Mouse (Mus musculus) myocyte (in vitro differentiated cells): Measurements from ENCODE around the gene Filip1. TPM values are rescaled to one million over a fixed set of nuclear protein-coding genes. Genes with fewer than 3 reads are reported as not detected.

Source experiments
- H3K27me3 ChIP-seq: one replicate; pipeline ENCODE4 v1.6.1; 2011; ENCODE audit not compliant: control insufficient read depth, insufficient read depth, insufficient read length
- H3K36me3 ChIP-seq: one replicate; pipeline ENCODE4 v1.6.1; 2011; ENCODE audit not compliant: control insufficient read depth, insufficient read depth
- H3K4me2 ChIP-seq: one replicate; pipeline ENCODE4 v1.6.1; 2011; ENCODE audit warnings: low read depth, control low read depth
- H3K4me3 ChIP-seq: one replicate; pipeline ENCODE4 v1.5.1; 2011; ENCODE audit warnings: mild to moderate bottlenecking, control low read depth, moderate library complexity
- H3K79me2 ChIP-seq: one replicate; pipeline ENCODE4 v1.6.1; 2011; ENCODE audit not compliant: control insufficient read depth, insufficient read depth
- H3ac ChIP-seq: one replicate; pipeline ENCODE4 v1.6.1; 2011; ENCODE audit not compliant: control insufficient read depth, insufficient read length
- CEBPB ChIP-seq: IDR thresholded peaks from 2 replicates; pipeline ENCODE4 v1.6.1; 2011; ENCODE audit warnings: mild to moderate bottlenecking, moderate library complexity; ENCODE audit not compliant: poor library complexity, insufficient read depth, severe bottlenecking
- E2F4 ChIP-seq: IDR thresholded peaks from one replicate; pipeline ENCODE4 v1.6.1; 2011; ENCODE audit warnings: mild to moderate bottlenecking, control low read depth, moderate library complexity; ENCODE audit not compliant: insufficient read depth
- MAX ChIP-seq: IDR thresholded peaks from one replicate; pipeline ENCODE4 v1.6.1; 2011; ENCODE audit warnings: low read depth, mild to moderate bottlenecking, control low read depth
- MYOD1 ChIP-seq, 3 experiments: IDR thresholded peaks; one replicate each; pipeline ENCODE4 v1.6.1; 2011; ENCODE audit warnings: control low read depth in 2 of 3, low read depth in 2 of 3, mild to moderate bottlenecking in 2 of 3, moderate library complexity in 1 of 3; ENCODE audit not compliant: insufficient read length in 2 of 3, control insufficient read depth in 1 of 3
- MYOG ChIP-seq, 3 experiments: IDR thresholded peaks; one replicate each; pipeline ENCODE4 v1.6.1; 2011; ENCODE audit warnings: control low read depth in 2 of 3, low read depth in 2 of 3, mild to moderate bottlenecking in 2 of 3; ENCODE audit not compliant: insufficient read length in 2 of 3, control insufficient read depth in 1 of 3, insufficient read depth in 1 of 3
- POLR2A ChIP-seq: IDR thresholded peaks from one replicate; pipeline ENCODE4 v1.6.1; 2011; ENCODE audit warnings: low read depth, mild to moderate bottlenecking, control low read depth, moderate library complexity; ENCODE audit not compliant: insufficient read length
- POLR2AphosphoS2 ChIP-seq: IDR thresholded peaks from one replicate; pipeline ENCODE4 v1.6.1; 2011; ENCODE audit warnings: low read depth, control low read depth; ENCODE audit not compliant: insufficient read length
- REST ChIP-seq: IDR thresholded peaks from one replicate; pipeline ENCODE4 v1.6.1; 2011; ENCODE audit warnings: mild to moderate bottlenecking, control low read depth, moderate library complexity; ENCODE audit not compliant: insufficient read depth, insufficient read length
- SRF ChIP-seq: IDR thresholded peaks from one replicate; pipeline ENCODE4 v1.6.1; 2011; ENCODE audit warnings: low read depth; ENCODE audit not compliant: control insufficient read depth, insufficient read length
- TCF12 ChIP-seq: IDR thresholded peaks from one replicate; pipeline ENCODE4 v1.6.1; 2011; ENCODE audit warnings: mild to moderate bottlenecking, control low read depth; ENCODE audit not compliant: poor library complexity, insufficient read depth, severe bottlenecking
- TCF3 ChIP-seq: IDR thresholded peaks from one replicate; pipeline ENCODE4 v1.6.1; 2011; ENCODE audit warnings: low read depth, control low read depth; ENCODE audit not compliant: insufficient read length
- USF1 ChIP-seq: IDR thresholded peaks from one replicate; pipeline ENCODE4 v1.6.1; 2011; ENCODE audit warnings: low read depth, mild to moderate bottlenecking, control low read depth, moderate library complexity
- polyA plus RNA-seq: library from polyadenylated mRNA; unstranded; fragments of >200 nt; fragmentation: generic; extraction: Trizol; gene quantifications from one replicate; pipeline ENCODE4 v1.2.1, GENCODE M21; 2012; ENCODE audit warnings: missing spikeins

Gene Filip1
- polyA plus RNA-seq, 1 experiment, result 7.0 TPM

DNA sequence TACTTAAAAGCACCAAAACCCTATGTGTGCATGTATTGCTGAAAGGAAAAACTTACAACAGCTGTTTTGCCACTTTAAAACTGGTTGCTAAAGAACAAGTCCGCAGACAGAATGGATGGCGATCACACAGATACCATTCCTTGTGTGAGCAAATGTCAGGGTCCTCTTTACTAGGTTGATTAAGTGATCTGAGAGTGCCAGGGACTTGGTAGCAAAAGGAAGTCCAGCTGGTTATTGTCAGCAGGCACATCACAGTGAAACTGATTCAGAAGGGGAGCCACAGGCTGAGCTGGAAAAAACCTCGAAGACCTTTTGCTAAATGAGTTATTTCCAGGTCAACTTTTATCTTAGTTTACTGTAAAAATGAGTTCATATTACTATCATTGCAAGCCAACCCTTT, 89.4 kb downstream of the Filip1 start:
- no peak overlapping the region for H3ac ChIP-seq
- H3K36me3 ChIP-seq, result no peaks in the 10 kb centered on the region
- no peaks in the 10 kb centered on the region for H3K27me3 ChIP-seq
- H3K4me3 ChIP-seq, result no peak overlapping the region
- H3K79me2 ChIP-seq, result no peaks in the 10 kb centered on the region
- no peak overlapping the region for H3K4me2 ChIP-seq
- TF ChIP-seq TCF3 (no peak), TCF12 (no peak), CEBPB (no peak), POLR2A (no peak)

DNA sequence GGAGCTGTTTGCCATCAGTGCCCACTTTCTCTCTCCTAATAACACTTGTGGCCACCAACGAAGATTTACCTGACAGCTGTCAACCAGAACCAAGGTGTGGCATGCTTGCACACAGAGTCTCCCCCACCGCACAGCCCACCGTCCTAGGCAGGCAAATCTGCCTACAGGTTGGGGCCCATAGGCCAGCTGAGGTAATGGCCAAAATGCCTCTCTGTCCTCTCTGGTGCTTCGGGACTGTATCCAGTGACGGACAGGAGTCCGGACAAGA, 90.2 kb downstream of the Filip1 start:
- TF ChIP-seq MYOD1 (IDR thresholded peaks at IDR 0.05; ENCODE audit: control insufficient read depth in 1 of 3, insufficient read length in 2 of 3, low read depth in 2 of 3), result peak in 1 of 3 experiments; percentile 16
- TF ChIP-seq CEBPB, result no peak
- Histone ChIP-seq H3ac (no peak overlapping the region), H3K4me2 (no peak overlapping the region)

DNA sequence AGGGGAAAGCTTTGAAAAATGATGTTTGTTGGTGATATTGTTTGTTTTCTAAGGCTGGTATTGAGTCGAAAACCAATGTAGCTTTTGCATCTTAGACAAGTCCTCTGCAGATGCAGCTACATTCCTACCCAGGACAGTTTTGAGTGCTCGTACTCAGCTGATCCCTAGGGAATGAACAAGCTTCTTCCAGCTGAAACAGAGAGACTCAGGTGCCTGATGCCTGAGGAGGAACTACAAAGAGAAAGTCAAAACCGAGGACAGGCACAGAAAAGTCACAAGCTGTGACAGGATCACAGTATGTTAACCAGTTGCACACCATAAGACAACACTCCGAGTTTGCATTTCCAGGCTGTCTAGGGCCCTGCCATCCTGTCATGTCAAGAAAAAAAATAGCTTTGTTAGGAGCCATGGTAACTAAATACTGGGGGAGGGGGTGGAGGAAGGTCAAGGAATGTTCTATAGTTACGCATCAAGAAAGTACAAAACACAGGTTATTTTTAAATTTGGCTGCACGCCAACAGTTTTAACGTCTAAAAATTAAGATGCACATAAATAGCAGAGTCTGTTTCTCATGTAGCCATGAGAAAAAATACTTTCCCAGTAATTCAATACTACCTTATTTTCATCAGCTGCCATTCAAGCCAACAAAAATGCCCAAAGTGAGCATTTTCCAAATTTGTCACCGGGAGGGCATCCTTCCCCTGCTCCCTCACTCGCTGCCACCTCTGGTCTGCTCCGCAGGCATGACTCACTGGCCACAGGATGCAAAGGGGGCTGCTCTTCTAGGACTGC, 90.8 kb downstream of the Filip1 start:
- Histone ChIP-seq H3K4me2 (no peak overlapping the region), H3K36me3 (no peaks in the 10 kb centered on the region), H3K79me2 (no peaks in the 10 kb centered on the region), H3K27me3 (no peaks in the 10 kb centered on the region), H3K4me3 (no peak overlapping the region), H3ac (no peak overlapping the region)
- TF ChIP-seq TCF3 (no peak), CEBPB (no peak), SRF (no peak), REST (no peak), TCF12 (no peak), POLR2A (no peak), MYOD1 (IDR thresholded peaks at IDR 0.05; ENCODE audit: control insufficient read depth in 1 of 3, insufficient read length in 2 of 3, low read depth in 2 of 3) (no peak), POLR2AphosphoS2 (no peak), MYOG (IDR thresholded peaks at IDR 0.05; ENCODE audit: control insufficient read depth in 1 of 3, insufficient read depth in 1 of 3, insufficient read length in 2 of 3, low read depth in 2 of 3) (no peak), E2F4 (no peak), MAX (no peak), USF1 (no peak)

More for the DNA sequence above, 90.2 kb downstream of the Filip1 start:
- no peaks in the 10 kb centered on the region for H3K36me3 ChIP-seq
- H3K27me3 ChIP-seq, result no peaks in the 10 kb centered on the region
- H3K4me3 ChIP-seq, result no peak overlapping the region
- H3K79me2 ChIP-seq, result no peaks in the 10 kb centered on the region

DNA sequence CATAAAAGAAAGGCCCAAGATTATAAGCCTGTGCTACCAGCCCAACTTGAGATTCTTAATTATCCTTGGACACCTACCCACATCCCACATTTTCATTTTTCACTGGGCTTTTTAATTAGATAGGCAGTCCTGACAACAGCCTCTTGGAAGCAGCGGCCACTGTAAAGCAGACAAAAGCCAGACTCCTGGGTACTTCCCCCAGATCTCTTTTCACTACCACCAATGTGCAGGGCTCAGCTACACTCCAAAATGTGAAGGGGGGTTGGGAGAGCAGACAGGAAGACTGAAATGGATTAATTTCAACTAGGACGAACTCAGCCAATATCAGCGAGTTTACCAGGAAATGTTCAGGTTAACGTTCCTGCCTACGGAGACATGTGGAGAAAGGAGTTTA, 92.1 kb downstream of the Filip1 start:
- Histone ChIP-seq H3K27me3 (no peaks in the 10 kb centered on the region), H3K4me3 (no peak overlapping the region), H3K4me2 (no peak overlapping the region), H3K79me2 (no peaks in the 10 kb centered on the region), H3ac (no peak overlapping the region), H3K36me3 (no peaks in the 10 kb centered on the region)
- TF ChIP-seq POLR2A, result no peak
- no peak for TF ChIP-seq TCF12
- TF ChIP-seq MAX, result no peak
- TF ChIP-seq USF1, result no peak
- no peak for TF ChIP-seq CEBPB
- no peak for TF ChIP-seq TCF3
- no peak for TF ChIP-seq POLR2AphosphoS2
- no peak for TF ChIP-seq REST
- TF ChIP-seq MYOD1 (IDR thresholded peaks at IDR 0.05; ENCODE audit: control insufficient read depth in 1 of 3, insufficient read length in 2 of 3, low read depth in 2 of 3), result no peak

DNA sequence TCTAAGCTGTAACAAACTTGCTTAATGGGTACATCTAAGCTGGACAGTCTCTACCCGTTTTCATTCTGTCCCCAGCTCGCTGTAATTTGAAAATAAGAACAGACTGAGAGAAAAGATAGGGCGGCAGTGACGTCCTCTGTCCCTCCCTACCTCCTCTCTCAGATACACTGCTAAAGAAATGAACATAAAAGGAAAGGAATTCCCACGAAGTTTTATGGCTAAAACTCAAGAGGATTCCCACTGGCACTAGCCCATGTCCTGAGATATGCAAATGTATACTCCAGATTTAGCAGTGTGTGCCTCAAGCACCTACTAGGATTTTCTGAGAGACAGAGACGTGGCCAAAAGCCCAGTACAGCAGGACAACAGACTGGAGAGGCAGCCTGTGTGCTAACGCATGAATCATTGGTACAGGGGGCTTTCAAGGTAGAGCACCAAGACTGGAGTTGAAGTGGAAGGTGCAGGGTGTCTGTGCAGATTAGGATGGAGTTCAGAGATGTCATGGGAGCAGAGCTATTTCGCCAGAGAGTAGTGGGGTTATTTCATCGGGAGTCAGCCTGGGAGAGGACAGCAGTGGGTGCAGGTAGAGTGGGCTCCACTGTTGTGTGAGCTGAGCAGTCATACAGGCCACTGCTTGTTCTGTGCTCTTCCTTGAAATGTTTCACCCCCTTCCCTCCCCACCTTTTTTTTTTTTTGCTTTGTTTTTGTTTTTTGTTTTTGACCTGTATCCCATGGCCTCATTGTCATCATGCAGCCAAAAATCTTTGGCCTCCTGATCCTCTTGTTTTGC, 92.7 kb downstream of the Filip1 start:
- no peaks in the 10 kb centered on the region for H3K79me2 ChIP-seq
- TF ChIP-seq MAX (no peak), TCF3 (no peak), USF1 (no peak), E2F4 (no peak), SRF (no peak), MYOG (IDR thresholded peaks at IDR 0.05; ENCODE audit: control insufficient read depth in 1 of 3, insufficient read depth in 1 of 3, insufficient read length in 2 of 3, low read depth in 2 of 3) (no peak), POLR2AphosphoS2 (no peak), CEBPB (no peak), MYOD1 (IDR thresholded peaks at IDR 0.05; ENCODE audit: control insufficient read depth in 1 of 3, insufficient read length in 2 of 3, low read depth in 2 of 3) (no peak), TCF12 (no peak), POLR2A (no peak), REST (no peak)
- H3K4me2 ChIP-seq, result peak overlapping the region; percentile 60
- H3ac ChIP-seq, result no peak overlapping the region
- no peaks in the 10 kb centered on the region for H3K27me3 ChIP-seq
- no peak overlapping the region for H3K4me3 ChIP-seq
- H3K36me3 ChIP-seq, result no peaks in the 10 kb centered on the region
